Mouse (Mus musculus) liver, adult 2 months (tissue): ENCODE results near the gene Ankfy1. TPM values are rescaled to one million over a fixed set of nuclear protein-coding genes. Genes with fewer than 3 reads are reported as not detected.
"Not testable (repeated sequence)": the region's sequence is repeated elsewhere in the genome, so short reads cannot be mapped to it uniquely, and the experiment has no call there.

Source experiments
- DNase-seq: peaks from one replicate; pipeline ENCODE4 v3.0.0-alpha.2; 2011; ENCODE audit warnings: low read depth, low spot score; ENCODE audit errors: extremely low read depth
- H3K27ac ChIP-seq: fragments of 200-500 bp; replicated peaks from 2 replicates; pipeline ENCODE4 v1.5.1; 2012; ENCODE audit warnings: low read depth, mild to moderate bottlenecking, control low read depth, inconsistent platforms, low read length; ENCODE audit not compliant: insufficient read depth
- H3K27me3 ChIP-seq: fragments of 200-500 bp; 2 replicates; pipeline ENCODE4 v1.6.1; 2012; ENCODE audit warnings: mild to moderate bottlenecking, moderate library complexity, low read length, inconsistent platforms; ENCODE audit not compliant: control insufficient read depth, insufficient read depth
- H3K36me3 ChIP-seq: fragments of 200-500 bp; 2 replicates; pipeline ENCODE4 v1.6.1; 2012; ENCODE audit warnings: low read length, inconsistent platforms; ENCODE audit not compliant: control insufficient read depth, insufficient read depth
- H3K4me1 ChIP-seq: fragments of 200-500 bp; 2 replicates; pipeline ENCODE4 v1.6.1; 2011; ENCODE audit warnings: low read length; ENCODE audit not compliant: control insufficient read depth, insufficient read depth
- H3K4me3 ChIP-seq: fragments of 200-500 bp; 2 replicates; pipeline ENCODE4 v1.5.1; 2011; ENCODE audit warnings: low read depth, mild to moderate bottlenecking, control low read depth, low read length, moderate library complexity; ENCODE audit not compliant: insufficient read depth
- H3K79me2 ChIP-seq: fragments of 200-500 bp; 2 replicates; pipeline ENCODE4 v1.6.1; 2012; ENCODE audit warnings: inconsistent platforms, mild to moderate bottlenecking, low read length, moderate library complexity; ENCODE audit not compliant: control insufficient read depth, insufficient read depth
- H3K9ac ChIP-seq: fragments of 200-500 bp; 2 replicates; pipeline ENCODE4 v1.6.1; 2012; ENCODE audit warnings: low read depth, mild to moderate bottlenecking, control low read depth, inconsistent platforms, low read length
- CTCF ChIP-seq: fragments of 200-500 bp; IDR thresholded peaks from 2 replicates; pipeline ENCODE4 v1.5.1; 2011; ENCODE audit warnings: low read depth, low read length, control low read depth
- POLR2A ChIP-seq: fragments of 200-500 bp; IDR thresholded peaks from 2 replicates; pipeline ENCODE4 v1.6.1; 2011; ENCODE audit warnings: low read length, control low read depth; ENCODE audit not compliant: insufficient read depth; ENCODE audit errors: extremely low read depth
- WGBS: fragments of 180-500 bp; shearing (Covaris S2); methylation state at CpG from one replicate; pipeline ENCODE4 v1.1.7; 2018; 5-methylcytosine and 5-hydroxymethylcytosine counted together
- polyA plus RNA-seq: library from polyadenylated mRNA; depleted of rRNA; stranded (reverse); fragments of >200 nt; gene quantifications from 2 replicates; pipeline ENCODE4 v1.2.3, GENCODE M21; 2012
- total RNA-seq: library from RNA; depleted of rRNA; stranded (reverse); fragments of >200 nt; gene quantifications from 2 replicates; pipeline ENCODE4 v1.2.3, GENCODE M21; 2014

Ankfy1 gene
- total and polyA plus RNA-seq, 2 experiments, result 12.3 to 20.7 TPM

GRCm38 (mm10) chr11:72736320-72736719 lies 46.5 kb downstream of the Ankfy1 start:
- Histone ChIP-seq H3K9ac (no peak overlapping the region), H3K27me3 (no peaks in the 10 kb centered on the region), H3K79me2 (no peaks in the 10 kb centered on the region), H3K4me3 (no peak overlapping the region), H3K36me3 (peaks cover 50% of the 10 kb centered on the region), H3K27ac (no peak overlapping the region), H3K4me1 (0 out of 2 replicates have a peak, but pooled peaks cover 1% of the 10 kb centered on the region)
- DNase-seq, result no peak
- WGBS, result 73% methylated on average over 1 of the region's 1 CpGs
- no peak for TF ChIP-seq POLR2A
- TF ChIP-seq CTCF, result no peak

DNA sequence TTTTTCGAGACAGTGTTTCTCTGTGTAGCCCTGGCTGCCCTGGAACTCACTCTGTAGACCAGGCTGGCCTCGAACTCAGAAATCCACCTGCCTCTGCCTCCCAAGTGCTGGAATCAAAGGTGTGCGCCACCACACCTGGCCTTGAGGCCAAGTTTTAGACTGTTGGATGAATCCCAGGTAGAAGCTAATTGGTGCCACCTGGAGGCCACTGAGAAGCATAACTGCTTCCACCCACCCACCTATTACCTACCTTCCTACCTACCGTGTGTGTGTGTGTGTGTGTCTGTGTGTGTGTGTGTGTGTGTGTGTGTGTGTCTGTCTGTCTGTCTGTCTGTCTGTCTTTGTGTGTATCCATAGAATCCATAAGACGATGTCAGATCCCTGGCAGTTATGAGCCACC lies 47.7 kb downstream of the Ankfy1 start:
- not testable (repeated sequence) for H3K4me1 ChIP-seq, H3K27me3 ChIP-seq, H3K27ac ChIP-seq, H3K4me3 ChIP-seq, H3K79me2 ChIP-seq, H3K9ac ChIP-seq
- peak; percentile 20 for DNase-seq
- TF ChIP-seq CTCF, result peak; percentile 38; the same call in 1 of the 2 replicates
- WGBS, result 80% methylated on average over 5 of the region's 5 CpGs
- H3K36me3 ChIP-seq, result peaks cover 45% of the 10 kb centered on the region

DNA sequence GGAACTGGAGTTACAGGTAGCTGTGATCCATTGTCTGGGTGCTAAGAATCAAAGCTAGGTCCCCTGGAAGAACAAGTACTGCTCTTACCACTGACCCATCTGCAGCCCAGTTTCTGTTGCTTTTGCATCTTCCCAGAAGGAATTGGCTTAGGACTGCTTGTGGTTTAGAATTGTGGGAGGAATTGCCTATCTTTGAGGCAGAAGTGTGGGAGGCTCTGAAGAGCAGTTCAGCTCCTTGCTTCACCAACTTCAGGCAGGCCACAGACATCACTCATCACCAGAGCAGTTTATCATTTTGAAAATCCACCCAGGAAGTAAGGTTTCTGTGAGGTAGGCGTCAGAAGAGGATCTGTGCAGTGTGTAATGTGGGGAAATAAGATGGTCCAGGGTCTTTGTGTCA lies 49.2 kb downstream of the Ankfy1 start:
- TF ChIP-seq POLR2A (no peak), CTCF (no peak)
- Histone ChIP-seq H3K79me2 (no peaks in the 10 kb centered on the region), H3K27ac (no peak overlapping the region), H3K4me1 (0 out of 2 replicates have a peak, but pooled peaks cover 1% of the 10 kb centered on the region), H3K4me3 (no peak overlapping the region), H3K9ac (no peak overlapping the region), H3K27me3 (no peaks in the 10 kb centered on the region), H3K36me3 (peaks cover 40% of the 10 kb centered on the region)
- DNase-seq, result no peak
- 82% methylated on average over 1 of the region's 1 CpGs for WGBS

DNA sequence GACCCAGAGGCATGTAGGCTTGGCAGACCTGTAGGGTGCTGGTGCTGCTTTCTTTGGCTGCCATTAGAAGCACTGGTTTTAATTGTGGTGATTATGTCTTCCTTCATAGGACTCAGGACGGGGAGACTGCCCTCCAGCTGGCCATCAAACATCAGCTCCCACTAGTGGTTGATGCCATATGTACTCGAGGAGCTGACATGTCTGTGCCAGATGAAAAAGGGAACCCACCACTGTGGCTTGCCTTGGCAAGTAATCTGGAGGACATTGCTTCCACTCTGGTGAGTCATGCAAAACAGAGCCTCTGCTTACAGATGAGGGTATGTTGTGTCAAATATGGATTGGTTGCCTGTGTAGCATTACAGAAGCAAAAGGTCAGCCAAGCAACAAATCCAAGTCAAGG lies 62.1 kb downstream of the Ankfy1 start:
- no peak overlapping the region for H3K4me3 ChIP-seq
- no peak overlapping the region for H3K27ac ChIP-seq
- peaks cover 64% of the 10 kb centered on the region for H3K36me3 ChIP-seq
- TF ChIP-seq CTCF, result peak; percentile 7; the same call in 1 of the 2 replicates
- TF ChIP-seq POLR2A, result no peak
- no peaks in the 10 kb centered on the region for H3K27me3 ChIP-seq
- DNase-seq, result peak; percentile 21
- H3K4me1 ChIP-seq, result no peaks in the 10 kb centered on the region
- no peak overlapping the region for H3K9ac ChIP-seq
- WGBS, result 54% methylated on average over 2 of the region's 2 CpGs
- no peaks in the 10 kb centered on the region for H3K79me2 ChIP-seq

DNA sequence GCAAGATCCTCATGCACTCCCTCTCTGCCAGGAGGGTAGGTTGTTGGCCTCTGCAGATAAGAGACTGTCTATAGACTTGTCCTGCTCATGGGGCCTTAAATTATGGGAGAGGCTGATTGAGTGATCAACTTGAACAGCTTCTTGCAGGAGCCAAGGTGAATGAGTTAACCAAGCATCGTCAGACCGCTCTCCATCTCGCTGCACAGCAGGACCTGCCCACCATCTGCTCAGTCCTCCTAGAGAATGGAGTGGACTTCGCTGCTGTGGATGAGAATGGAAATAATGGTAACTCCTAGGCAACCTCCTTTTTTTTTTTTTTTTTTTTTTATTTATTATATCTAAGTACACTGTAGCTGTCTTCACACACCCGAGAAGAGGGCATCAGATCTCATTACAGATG lies 68.5 kb downstream of the Ankfy1 start:
- TF ChIP-seq CTCF, result no peak
- no peak for TF ChIP-seq POLR2A
- Histone ChIP-seq H3K27me3 (no peaks in the 10 kb centered on the region), H3K27ac (no peak overlapping the region), H3K79me2 (no peaks in the 10 kb centered on the region), H3K9ac (no peak overlapping the region), H3K36me3 (peaks cover 78% of the 10 kb centered on the region), H3K4me1 (no peaks in the 10 kb centered on the region), H3K4me3 (no peak overlapping the region)
- no peak for DNase-seq
- 98% methylated on average over 5 of the region's 5 CpGs for WGBS

GRCm38 (mm10) chr11:72759581-72759980 lies 69.8 kb downstream of the Ankfy1 start:
- Histone ChIP-seq H3K9ac (no peak overlapping the region), H3K36me3 (peaks cover 78% of the 10 kb centered on the region), H3K27me3 (no peaks in the 10 kb centered on the region), H3K4me1 (no peaks in the 10 kb centered on the region), H3K4me3 (no peak overlapping the region), H3K27ac (no peak overlapping the region), H3K79me2 (no peaks in the 10 kb centered on the region)
- TF ChIP-seq POLR2A (no peak), CTCF (no peak)
- WGBS, result 93% methylated on average over 6 of the region's 6 CpGs
- DNase-seq, result no peak
